Mouse (Mus musculus) midbrain, postnatal 0 days (tissue): ENCODE measurements around the gene Gm17402. TPM values are rescaled to one million over a fixed set of nuclear protein-coding genes. Genes with fewer than 3 reads are reported as not detected.
A peak's percentile ranks its signal among the peaks of the same experiment; 100 is the strongest.

Experiments used
- ATAC-seq: fragments of 200-750 bp; cut with Nextera tagmentation; 2 replicates; pipeline ENCODE4 v1.8.0; 2017; ENCODE audit warnings: moderate number of reproducible peaks, mild to moderate bottlenecking, moderate TSS enrichment, moderate library complexity; ENCODE audit not compliant: low FRiP score
- DNase-seq: peaks from one replicate; pipeline ENCODE4 v3.0.0-alpha.2; 2015; ENCODE audit warnings: low spot score
- H3K27ac ChIP-seq: fragments of 300-500 bp; sonication (generic); 2 replicates; pipeline ENCODE4 v1.5.1; 2014; ENCODE audit warnings: low read depth, mild to moderate bottlenecking, low read length, mixed read lengths
- H3K27me3 ChIP-seq: fragments of 300-500 bp; sonication (generic); 2 replicates; pipeline ENCODE4 v1.6.1; 2014; ENCODE audit warnings: low read length, control low read depth, mixed read lengths; ENCODE audit not compliant: insufficient read depth
- H3K36me3 ChIP-seq: fragments of 300-500 bp; sonication (generic); 2 replicates; pipeline ENCODE4 v1.6.1; 2014; ENCODE audit warnings: low read length, control low read depth, mixed read lengths; ENCODE audit not compliant: insufficient read depth
- H3K4me1 ChIP-seq: fragments of 300-500 bp; sonication (generic); 2 replicates; pipeline ENCODE4 v1.6.1; 2014; ENCODE audit warnings: mild to moderate bottlenecking, control low read depth, antibody characterized with exemption, low read length, mixed read lengths; ENCODE audit not compliant: insufficient read depth
- H3K4me2 ChIP-seq: fragments of 300-500 bp; sonication (generic); 2 replicates; pipeline ENCODE4 v1.6.1; 2014; ENCODE audit warnings: low read depth, mild to moderate bottlenecking, low read length, mixed read lengths; ENCODE audit not compliant: poor library complexity, severe bottlenecking
- H3K4me3 ChIP-seq: fragments of 300-500 bp; sonication (generic); 2 replicates; pipeline ENCODE4 v1.5.1; 2014; ENCODE audit warnings: low read depth, mild to moderate bottlenecking, low read length, moderate library complexity
- H3K9ac ChIP-seq: fragments of 300-500 bp; sonication (generic); replicated peaks from 2 replicates; pipeline ENCODE4 v1.6.1; 2014; ENCODE audit warnings: mild to moderate bottlenecking, low read length, moderate library complexity, mixed read lengths; ENCODE audit not compliant: poor library complexity, severe bottlenecking
- H3K9me3 ChIP-seq: fragments of 300-500 bp; sonication (generic); 2 replicates; pipeline ENCODE4 v1.6.1; 2016; ENCODE audit warnings: low read length, control low read depth
- CTCF ChIP-seq: IDR thresholded peaks from 2 replicates; pipeline ENCODE4 v1.5.1; 2016; ENCODE audit warnings: antibody characterized with exemption, mild to moderate bottlenecking
- WGBS: fragments of 180-500 bp; shearing (Covaris S2); extraction: QIAGEN DNeasy Blood & Tissue Kit; methylation state at CpG from one replicate; pipeline ENCODE4 v1.1.7; 2014; 5-methylcytosine and 5-hydroxymethylcytosine counted together
- polyA plus RNA-seq: library from polyadenylated mRNA; unstranded; fragments of >200 nt; fragmentation: Nextera tagmentation; extraction: Ambion mirVana; gene quantifications from 2 replicates; pipeline ENCODE4 v1.2.1, GENCODE M21; 2015
- total RNA-seq: library from RNA; depleted of rRNA; stranded (reverse); fragments of >200 nt; gene quantifications from 2 replicates; pipeline ENCODE4 v1.2.3, GENCODE M21; 2014

The Gm17402 gene
- total and polyA plus RNA-seq, 2 experiments from 2014 or later = not detected

- TF ChIP-seq CTCF = peak; percentile 28
- 84% methylated on average over 5 of the region's 5 CpGs for WGBS
- ATAC-seq = no peak
Observed at GRCm38 (mm10) chr3:67369407-67370079, 5.4 kb downstream of the Gm17402 start.

GRCm38 (mm10) chr3:67367481-67367880 is 7.5 kb downstream of the Gm17402 start:
- no peak for DNase-seq
- 85% methylated on average over 6 of the region's 6 CpGs for WGBS
- no peaks in the 10 kb centered on the region for H3K4me1 ChIP-seq
- H3K4me2 ChIP-seq = no peak overlapping the region
- H3K9me3 ChIP-seq = no peaks in the 10 kb centered on the region
- no peak overlapping the region for H3K9ac ChIP-seq
- no peaks in the 10 kb centered on the region for H3K36me3 ChIP-seq
- H3K4me3 ChIP-seq = no peak overlapping the region
- no peak for TF ChIP-seq CTCF
- peaks cover 8% of the 10 kb centered on the region; the same call in 1 of the 2 replicates for H3K27me3 ChIP-seq
- no peak for ATAC-seq
- H3K27ac ChIP-seq = no peak overlapping the region

More at GRCm38 (mm10) chr3:67369407-67370079, 5.4 kb downstream of the Gm17402 start:
- Histone ChIP-seq H3K4me2 (no peak overlapping the region), H3K27me3 (peaks cover 8% of the 10 kb centered on the region; the same call in 1 of the 2 replicates), H3K9me3 (no peaks in the 10 kb centered on the region), H3K4me1 (no peaks in the 10 kb centered on the region), H3K27ac (no peak overlapping the region), H3K9ac (no peak overlapping the region), H3K4me3 (no peak overlapping the region), H3K36me3 (no peaks in the 10 kb centered on the region)
- no peak for DNase-seq

GRCm38 (mm10) chr3:67366087-67366892 is 8.7 kb downstream of the Gm17402 start:
- H3K9me3 ChIP-seq = no peaks in the 10 kb centered on the region
- no peak overlapping the region for H3K27ac ChIP-seq
- H3K4me1 ChIP-seq = no peaks in the 10 kb centered on the region
- TF ChIP-seq CTCF = no peak
- DNase-seq = peak; percentile 1
- WGBS = 37% methylated on average over 4 of the region's 4 CpGs
- ATAC-seq = peak; percentile 60
- 0 out of 2 replicates have a peak, but pooled peaks cover 3% of the 10 kb centered on the region for H3K27me3 ChIP-seq
- H3K9ac ChIP-seq = no peak overlapping the region
- no peak overlapping the region for H3K4me2 ChIP-seq
- no peak overlapping the region for H3K4me3 ChIP-seq
- H3K36me3 ChIP-seq = no peaks in the 10 kb centered on the region

GRCm38 (mm10) chr3:67358376-67358775 is 16.6 kb downstream of the Gm17402 start:
- Histone ChIP-seq H3K9me3 (no peaks in the 10 kb centered on the region), H3K4me1 (no peaks in the 10 kb centered on the region), H3K27me3 (no peaks in the 10 kb centered on the region), H3K4me3 (no peak overlapping the region), H3K4me2 (no peak overlapping the region), H3K27ac (no peak overlapping the region), H3K36me3 (no peaks in the 10 kb centered on the region), H3K9ac (no peak overlapping the region)
- no peak for DNase-seq
- no peak for TF ChIP-seq CTCF
- no peak for ATAC-seq
- WGBS = 74% methylated on average over 7 of the region's 7 CpGs

GRCm38 (mm10) chr3:67352763-67353149 is 22.2 kb downstream of the Gm17402 start:
- Histone ChIP-seq H3K27me3 (no peaks in the 10 kb centered on the region), H3K4me1 (no peaks in the 10 kb centered on the region), H3K9me3 (no peaks in the 10 kb centered on the region), H3K4me2 (no peak overlapping the region), H3K36me3 (no peaks in the 10 kb centered on the region), H3K9ac (no peak overlapping the region), H3K27ac (no peak overlapping the region), H3K4me3 (no peak overlapping the region)
- WGBS = 84% methylated on average over 3 of the region's 3 CpGs
- no peak for DNase-seq
- 0 out of 2 replicates have a peak, but pooled peaks have one; percentile 22 for ATAC-seq
- no peak for TF ChIP-seq CTCF
